Mouse (Mus musculus): Measurements from ENCODE around the gene Olfr821.
"Not testable (repeated sequence)": the region's sequence is repeated elsewhere in the genome, so short reads cannot be mapped to it uniquely, and the experiment has no call there.

The Olfr821 gene

DNA sequence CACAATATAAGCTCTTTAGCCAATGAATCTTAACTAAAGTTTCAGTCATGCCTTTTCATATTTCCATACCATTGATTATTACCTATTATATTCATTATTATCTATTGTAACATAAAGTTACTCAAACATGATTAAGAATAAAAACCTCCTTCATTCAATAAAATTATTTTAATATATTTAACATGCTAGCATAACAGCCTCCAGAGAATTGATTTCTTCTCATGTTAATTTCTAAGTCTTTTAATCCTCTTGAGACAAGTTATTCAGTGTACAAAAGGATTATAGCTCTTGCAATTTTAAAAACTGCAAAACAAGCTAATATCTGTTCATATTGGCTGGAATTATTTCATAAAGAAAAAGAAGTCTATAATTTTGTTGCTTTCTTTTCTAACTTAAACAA is at the start of gene Olfr821:
Gene Olfr821, plus strand, starts transcription at position 301 of the 400 bp plus-strand sequence.
- no peak for DNase-seq (ENCODE audit: low read depth, low spot score)

GRCm38 (mm10) chr10:129981867-129982266 is 48.3 kb upstream of the Olfr821 start:
- not testable (repeated sequence) for DNase-seq (ENCODE audit: low read depth, low spot score)

DNA sequence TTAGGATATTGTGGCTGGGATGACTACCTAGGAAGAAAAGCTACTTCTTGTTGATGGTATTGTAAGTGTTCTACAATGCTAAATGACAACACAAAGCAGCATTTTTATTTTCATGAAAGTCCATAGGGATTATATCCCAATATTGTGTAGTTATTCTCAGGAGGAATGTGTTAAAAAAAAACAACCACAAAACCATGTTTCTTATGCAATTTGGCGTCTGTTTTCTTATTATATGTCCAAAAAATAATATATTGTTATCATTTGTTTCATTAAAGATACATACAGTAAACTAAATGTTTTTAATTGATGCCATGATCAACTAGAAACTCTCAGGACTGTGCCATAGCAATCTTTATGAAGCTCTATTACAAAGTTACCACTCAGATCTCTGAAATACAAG is 45.2 kb upstream of the Olfr821 start, which contains the start of gene Gm10310:
Gene Gm10310, minus strand, starts transcription at position 101 of the 400 bp plus-strand sequence.
- not testable (repeated sequence) for DNase-seq (ENCODE audit: low read depth, low spot score)

- DNase-seq (ENCODE audit: low read depth, low spot score): not testable (repeated sequence)
Observed at GRCm38 (mm10) chr10:130004104-130004503, 26.0 kb upstream of the Olfr821 start.

DNA sequence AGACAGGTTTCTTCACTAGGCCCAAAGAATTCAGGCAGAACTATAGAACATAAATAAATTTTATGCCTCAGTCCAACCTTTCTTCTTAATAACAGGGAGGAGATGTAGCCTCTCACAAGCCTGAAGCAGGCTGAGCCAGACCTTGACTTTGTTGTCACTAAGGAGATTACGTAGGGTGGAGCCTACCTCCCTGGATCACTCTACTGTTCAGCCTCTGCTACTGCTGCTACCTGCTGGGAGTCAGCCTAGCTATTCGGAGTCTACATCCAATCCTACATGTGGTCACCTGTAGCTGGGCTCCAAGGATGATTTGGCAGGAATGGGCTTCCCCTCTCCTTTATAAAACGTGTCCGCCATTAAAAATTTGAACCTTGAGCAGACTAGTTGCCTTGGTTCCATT is 24.8 kb upstream of the Olfr821 start:
- DNase-seq (ENCODE audit: low read depth, low spot score): not testable (repeated sequence)

- DNase-seq (ENCODE audit: low read depth, low spot score): no peak
Observed at GRCm38 (mm10) chr10:130012321-130012720, 17.8 kb upstream of the Olfr821 start, which contains the start of gene Olfr820. TSS of gene Olfr820 (plus strand) at chr10:130012621.

DNA sequence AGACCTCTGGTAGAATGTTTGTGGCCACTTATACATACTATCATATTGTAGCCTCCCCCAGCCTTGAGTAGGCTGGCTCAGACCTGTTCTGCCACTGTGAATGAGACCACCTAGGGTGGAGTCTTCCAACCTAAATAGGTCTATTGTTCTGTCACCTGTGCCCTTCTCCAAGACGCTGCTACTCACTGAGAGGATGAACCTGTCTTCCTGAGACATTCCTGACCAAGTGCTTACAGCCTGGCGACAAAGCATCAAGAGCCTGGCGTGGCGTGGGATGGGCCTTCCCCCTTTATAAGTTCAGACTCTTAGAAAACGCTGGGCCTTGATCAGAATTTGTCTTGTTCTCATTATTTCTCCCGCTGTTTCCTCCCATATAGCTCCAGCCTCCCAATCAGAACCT is 6.9 kb downstream of the Olfr821 start:
- no peak for DNase-seq (ENCODE audit: low read depth, low spot score)

GRCm38 (mm10) chr10:130070910-130071309 is 40.8 kb downstream of the Olfr821 start, which contains the start of gene Olfr822:
TSS of gene Olfr822 (plus strand) at chr10:130071210.
- DNase-seq (ENCODE audit: low read depth, low spot score): no peak
